Mouse (Mus musculus) layer of hippocampus, adult 9-10 months (tissue): ENCODE results near the gene Rbm4.

Experiments used
- DNase-seq: peaks from one replicate; pipeline ENCODE4 v3.0.0; 2022; ENCODE audit warnings: low spot score

Rbm4 gene

DNA sequence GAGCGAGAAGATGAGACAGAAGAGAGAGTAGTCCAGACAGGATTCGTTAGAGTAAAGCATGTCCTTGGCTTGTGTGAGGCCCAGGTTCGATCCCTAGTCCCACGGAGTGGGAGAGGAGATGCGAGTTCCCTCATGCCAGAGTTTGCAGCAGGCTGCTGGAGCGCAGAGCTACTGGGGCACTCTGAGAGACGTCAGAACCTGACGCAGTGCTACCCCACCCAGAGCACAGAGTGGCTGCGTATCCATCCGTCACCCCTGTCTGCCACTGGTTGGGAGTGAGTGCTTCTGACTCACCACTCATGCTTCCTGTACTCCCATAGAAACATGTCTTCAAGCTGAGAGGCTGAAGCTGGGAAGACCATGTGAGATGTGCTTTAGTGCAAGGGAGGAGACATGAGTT, 52.2 kb downstream of the Rbm4 start:
- no peak for DNase-seq

DNA sequence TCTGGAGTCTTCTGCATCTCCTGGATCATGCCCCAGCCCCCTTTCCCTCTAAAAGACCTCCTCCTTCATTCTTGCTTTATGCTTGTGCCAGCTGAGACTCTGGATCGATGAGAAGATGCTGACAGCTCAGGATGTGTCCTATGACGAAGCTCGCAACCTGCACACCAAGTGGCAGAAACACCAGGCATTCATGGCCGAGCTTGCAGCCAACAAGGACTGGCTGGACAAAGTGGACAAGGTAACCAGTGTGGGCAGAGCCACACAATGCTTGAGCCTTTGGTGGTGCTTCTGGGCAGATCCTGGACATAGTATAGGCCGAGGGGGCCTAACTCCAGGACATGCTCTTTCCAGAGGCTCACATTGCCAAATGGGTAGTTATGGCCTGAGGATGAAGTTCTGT, 53.9 kb downstream of the Rbm4 start:
- DNase-seq: no peak

DNA sequence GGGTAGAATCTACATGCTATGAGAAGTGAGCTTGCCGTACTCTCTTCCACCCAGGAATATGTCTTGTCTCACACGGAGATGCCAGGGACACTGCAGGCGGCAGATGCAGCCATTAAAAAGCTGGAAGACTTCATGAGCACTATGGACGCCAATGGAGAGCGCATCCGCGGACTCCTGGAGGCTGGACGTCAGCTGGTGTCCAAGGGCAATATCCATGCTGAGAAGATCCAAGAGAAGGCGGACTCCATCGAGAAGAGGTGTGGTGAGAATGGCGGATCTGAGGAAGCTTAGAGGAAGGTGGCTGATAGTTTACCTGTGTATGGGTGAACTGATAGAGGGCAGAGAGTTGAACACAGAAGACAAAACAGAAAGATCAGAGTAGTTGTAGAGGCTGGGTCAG, 54.6 kb downstream of the Rbm4 start:
- DNase-seq: no peak

DNA sequence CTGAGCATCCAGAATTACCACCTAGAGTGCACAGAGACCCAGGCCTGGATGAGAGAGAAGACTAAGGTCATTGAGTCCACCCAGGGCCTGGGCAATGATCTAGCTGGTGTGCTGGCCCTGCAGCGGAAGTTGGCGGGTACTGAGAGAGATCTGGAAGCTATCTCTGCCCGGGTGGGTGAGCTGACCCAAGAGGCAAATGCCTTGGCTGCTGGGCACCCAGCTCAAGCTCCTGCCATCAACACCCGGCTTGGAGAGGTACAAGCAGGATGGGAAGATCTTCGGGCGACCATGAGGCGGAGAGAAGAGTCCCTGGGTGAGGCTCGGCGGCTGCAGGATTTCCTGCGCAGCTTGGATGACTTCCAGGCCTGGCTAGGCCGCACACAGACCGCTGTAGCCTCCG, 55.8 kb downstream of the Rbm4 start:
- no peak for DNase-seq
